Mouse (Mus musculus) retina, embryonic 14.5 days (tissue): ENCODE data around the gene Nme2.

Source experiments
- DNase-seq: peaks from one replicate; pipeline ENCODE4 v3.0.0-alpha.2; 2015; ENCODE audit warnings: low spot score

Gene Nme2

GRCm38 (mm10) chr11:93956159-93956558, at the start of gene Nme2:
Gene Nme2, minus strand, starts transcription at chr11:93956259.
- DNase-seq, result peak; percentile 9

- DNase-seq, result no peak
Measured at GRCm38 (mm10) chr11:94003346-94003745, 47.3 kb upstream of the Nme2 start.

- DNase-seq, result no peak
Measured at GRCm38 (mm10) chr11:93999276-93999675, 43.2 kb upstream of the Nme2 start.

DNA sequence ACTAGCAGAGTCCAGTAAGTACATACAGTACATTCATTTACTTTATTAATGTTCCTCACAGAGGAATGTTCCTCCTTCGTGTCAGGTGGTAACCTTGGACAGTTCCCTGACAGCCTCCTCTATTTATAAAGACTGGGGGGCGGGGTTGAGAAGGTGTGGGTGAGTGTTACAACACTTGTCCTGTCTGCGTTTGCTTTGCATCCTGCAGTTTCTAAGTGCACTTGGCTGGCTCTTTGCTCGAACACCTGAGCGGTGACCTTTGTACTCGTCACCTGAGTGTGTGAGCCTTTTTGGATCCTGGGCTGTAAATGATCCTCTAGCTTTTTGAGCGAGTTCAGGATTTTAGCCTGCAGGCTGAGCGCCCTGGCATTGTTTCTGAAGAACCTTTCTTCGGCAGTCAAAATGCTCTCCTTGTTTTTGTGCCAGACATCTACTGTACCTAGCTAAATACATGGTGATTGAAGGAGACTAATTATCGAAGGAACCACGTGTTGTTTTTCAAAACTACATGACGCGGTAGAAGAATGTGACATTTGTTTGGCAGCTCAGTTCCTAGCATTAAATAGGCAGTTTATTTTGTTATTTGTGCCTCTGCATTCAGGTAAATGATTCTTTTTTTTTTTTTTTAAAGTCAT, 41.2 kb upstream of the Nme2 start:
- no peak for DNase-seq

GRCm38 (mm10) chr11:93996306-93997140, 40.5 kb upstream of the Nme2 start:
- peak; percentile 63 for DNase-seq

DNA sequence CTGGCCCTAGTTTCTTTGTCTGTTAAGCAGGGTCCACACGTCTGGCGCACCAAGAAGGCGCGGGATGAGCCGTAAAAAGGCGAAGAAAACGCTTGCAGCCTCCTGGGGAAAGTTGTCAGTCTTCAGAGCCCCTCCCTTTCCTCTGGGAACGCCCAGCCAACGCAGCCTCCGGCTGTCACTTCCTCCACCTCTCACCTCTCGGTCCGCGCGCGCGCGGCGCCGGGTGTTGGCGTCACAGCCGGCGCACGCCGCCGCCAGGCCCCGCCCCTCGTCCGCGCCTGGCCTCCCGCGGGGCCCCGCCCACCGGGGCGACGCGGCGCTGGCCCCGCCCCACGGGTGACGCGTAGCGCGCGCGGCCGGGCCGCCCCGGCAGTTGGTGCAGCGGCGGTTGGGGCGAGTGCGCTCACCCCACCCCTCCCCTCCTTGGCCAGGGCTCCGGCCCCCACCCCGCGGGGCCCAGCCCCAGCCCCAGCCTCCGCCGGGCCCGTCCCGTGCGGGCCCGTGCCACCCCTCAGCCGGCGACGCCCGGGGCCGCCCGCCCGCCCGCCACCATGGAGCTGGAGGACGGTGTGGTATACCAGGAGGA, 39.8 kb upstream of the Nme2 start, which contains the start of gene Spag9:
TSS of gene Spag9 (plus strand) at position 372 of the 586 bp plus-strand sequence.
- DNase-seq, result peak; percentile 94

- peak; percentile 38 for DNase-seq
Measured at GRCm38 (mm10) chr11:93995111-93995719, 39.2 kb upstream of the Nme2 start.

GRCm38 (mm10) chr11:93994531-93994930, 38.5 kb upstream of the Nme2 start:
- DNase-seq, result no peak

DNA sequence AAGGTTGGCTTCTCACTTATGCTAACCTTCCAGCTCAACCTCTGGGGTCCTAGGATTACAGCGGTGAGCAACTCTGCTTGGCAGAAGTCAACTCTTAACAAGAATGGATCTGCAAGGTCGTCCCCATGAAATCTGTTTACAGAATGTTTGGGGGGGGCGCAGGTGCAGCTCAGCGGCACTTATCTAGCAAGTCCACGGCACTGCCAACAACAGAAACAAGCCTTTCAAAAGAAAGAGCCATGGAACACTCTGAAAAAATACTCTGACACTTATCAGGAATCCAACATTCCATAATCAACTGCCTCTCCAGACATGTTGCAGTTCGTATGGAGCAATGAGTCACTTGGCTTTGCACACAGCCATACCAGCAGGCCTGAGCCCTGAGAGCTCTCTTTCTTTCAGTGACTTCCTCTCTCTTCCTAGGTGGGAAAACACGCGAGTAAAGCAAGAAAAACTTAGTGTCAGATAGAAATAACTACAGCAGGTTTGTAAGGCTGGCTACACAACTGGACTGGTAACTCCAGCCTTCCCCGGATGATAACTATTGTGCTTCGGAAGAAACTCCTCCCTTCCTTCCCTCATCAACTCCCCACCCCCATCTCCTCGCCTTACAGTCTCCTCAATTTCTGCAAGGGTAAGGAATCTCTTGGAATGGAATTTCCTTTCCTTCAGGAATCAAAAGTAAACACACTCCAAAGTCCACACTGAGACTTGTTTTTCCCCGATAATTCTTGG, 32.4 kb upstream of the Nme2 start:
- DNase-seq, result no peak

- DNase-seq, result no peak
Measured at GRCm38 (mm10) chr11:93987625-93988327, 31.7 kb upstream of the Nme2 start.

- no peak for DNase-seq
Measured at GRCm38 (mm10) chr11:93987026-93987425, 31.0 kb upstream of the Nme2 start.

GRCm38 (mm10) chr11:93986298-93986697, 30.2 kb upstream of the Nme2 start:
- DNase-seq, result no peak

DNA sequence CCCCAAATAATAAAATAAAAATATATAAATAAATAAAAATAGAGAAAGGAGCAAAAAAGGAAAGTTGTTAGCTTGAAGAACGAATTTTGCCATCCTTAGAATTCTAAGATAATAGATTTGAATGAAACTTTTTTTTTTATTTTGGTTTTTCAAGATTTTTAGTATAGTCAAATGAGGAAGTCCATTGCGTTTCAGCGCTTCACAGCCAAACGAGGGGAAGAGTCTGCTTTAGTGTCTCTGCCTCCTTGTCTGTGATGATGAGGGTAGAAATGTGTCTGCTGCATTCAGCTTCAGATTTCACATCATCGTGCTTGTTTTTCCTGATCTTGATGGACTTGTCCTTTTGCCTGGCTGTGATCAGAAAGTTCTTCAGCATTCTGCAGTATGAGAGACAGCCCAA, 29.2 kb upstream of the Nme2 start:
- DNase-seq, result no peak

DNA sequence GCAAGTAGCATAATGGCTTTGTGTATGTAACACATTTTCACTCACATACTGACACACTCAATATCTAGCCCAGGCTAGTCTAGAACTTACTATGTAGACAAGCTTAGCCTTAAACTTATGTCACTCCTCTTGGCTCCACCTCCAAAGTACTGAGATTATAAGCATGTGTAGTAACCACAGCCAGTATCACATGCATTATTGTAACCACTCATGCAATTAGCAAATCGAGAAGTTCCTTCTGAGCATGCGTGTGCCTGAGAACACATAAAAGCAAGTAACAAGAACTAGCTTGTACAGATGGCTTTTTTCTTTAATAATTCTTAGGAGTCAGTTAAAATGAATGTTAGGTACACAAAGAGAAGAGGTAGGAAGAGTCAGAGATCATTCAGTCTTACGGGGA, 28.6 kb upstream of the Nme2 start:
- no peak for DNase-seq

DNA sequence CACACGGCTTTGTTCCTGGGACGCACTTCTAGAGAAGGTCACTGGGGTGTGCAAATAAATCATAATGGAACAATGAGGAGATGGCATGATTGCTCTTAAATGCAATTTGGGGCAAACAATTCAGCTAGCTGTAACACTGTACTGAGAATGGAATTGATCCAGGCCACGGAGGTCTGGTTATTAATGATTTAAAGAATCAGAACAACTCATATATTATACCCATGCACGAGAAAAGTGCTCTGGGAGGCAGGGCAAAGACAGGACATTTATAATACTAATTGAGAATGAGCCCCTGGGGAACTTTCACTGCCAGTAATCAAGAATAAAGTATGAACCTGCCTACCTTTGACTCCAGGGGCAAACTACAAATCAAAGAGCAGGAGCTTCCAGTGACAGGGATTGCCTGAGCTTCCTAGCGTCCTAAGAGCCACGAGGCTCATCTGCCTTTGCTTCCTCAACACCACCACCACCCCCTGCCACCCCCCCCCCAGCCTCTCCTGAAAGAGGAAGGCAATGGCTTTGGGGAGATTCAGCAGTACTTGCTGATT, 23.5 kb upstream of the Nme2 start:
- no peak for DNase-seq

GRCm38 (mm10) chr11:93972951-93973350, 16.9 kb upstream of the Nme2 start:
- no peak for DNase-seq

DNA sequence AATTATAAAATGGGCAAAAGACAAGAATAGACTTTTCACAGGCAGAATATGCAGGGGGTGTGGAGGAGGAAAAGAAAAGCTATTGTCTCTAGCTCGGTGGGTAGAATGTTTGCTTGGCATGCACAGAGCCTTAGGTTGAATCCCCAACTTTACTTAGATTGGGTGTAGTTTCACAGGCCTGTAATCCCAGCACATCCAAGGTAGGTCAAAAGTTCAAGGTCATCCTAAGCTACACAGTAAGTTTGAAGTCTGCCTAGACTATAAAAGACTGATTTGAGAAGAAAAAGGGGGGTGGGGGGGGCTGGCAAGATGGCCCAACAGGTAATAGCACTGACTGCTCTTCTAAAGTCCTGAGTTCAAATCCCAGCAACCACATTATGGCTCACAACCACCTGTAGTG, 13.7 kb upstream of the Nme2 start:
- no peak for DNase-seq

DNA sequence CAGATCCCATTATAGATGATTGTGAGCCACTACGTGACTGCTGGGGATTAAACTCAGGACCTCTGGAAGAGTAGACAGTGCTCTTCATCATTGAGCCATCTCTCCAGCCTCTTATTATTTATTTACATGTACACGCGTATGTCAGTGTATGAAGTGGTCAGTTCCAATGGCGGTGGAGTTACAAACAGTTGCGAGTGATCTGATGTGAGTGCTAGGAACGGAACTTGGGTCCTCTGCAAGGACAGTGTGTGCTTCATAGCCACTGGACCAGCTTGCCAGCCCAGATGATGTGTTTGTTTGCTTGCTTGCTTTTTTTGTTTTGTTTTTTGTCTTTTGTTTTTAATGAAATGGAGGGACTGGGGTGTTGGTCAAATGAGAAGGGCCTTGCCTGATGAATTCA, 13.1 kb upstream of the Nme2 start:
- DNase-seq, result no peak

- DNase-seq, result no peak
Measured at GRCm38 (mm10) chr11:93968848-93969128, 12.7 kb upstream of the Nme2 start.

DNA sequence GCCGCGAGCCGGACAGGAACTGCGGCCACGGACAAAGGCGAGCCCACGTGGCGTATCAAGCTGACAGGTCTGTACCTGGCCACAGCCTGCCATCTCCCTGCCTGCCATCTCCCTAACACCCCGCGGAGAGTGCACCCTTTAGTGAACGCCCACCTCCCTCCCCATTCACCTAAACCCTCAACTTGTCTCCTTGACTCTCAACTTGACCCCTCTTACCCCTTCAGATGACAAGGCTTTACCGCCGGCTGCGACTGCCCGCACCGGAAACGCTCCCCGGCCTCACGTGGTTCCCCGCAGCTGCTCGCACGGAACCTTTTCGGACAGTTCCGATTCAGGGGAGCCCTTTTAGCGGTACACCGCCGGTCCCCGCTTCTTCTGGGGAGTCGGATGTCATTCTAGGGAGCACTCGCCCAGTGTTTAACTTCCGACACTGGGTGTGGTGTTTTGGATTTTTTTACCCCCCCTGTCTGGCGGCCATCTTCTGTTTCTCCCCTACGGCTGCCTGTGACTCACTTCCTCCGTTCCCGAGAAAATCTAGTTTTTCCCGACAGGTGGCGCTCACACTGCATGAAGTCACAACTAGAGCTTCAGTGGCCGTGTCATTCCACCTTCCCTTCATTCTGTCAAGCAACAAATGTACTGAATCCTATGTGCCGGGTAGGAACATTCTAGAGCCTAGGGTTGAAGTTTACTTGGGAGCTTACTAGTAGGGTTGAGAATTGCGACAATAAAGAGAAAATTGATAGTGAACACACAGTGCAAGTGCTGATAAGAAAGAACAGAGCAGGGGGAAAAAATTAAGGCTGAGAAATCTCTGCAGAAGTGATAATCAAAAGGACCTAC, 12.2 kb upstream of the Nme2 start, which contains the start of the genes Gm20390 and Nme1:
TSS of gene Gm20390 (minus strand) at position 289 of the 843 bp plus-strand sequence.
TSS of gene Nme1 (minus strand) at position 517 of the 843 bp plus-strand sequence.
- peak; percentile 97 for DNase-seq
